Comparison of ENCODE assay signal across 8 mouse cellular contexts in genomic region chr4:117551144-117552000, GRCm38 (mm10). TPM values are rescaled to one million over a fixed set of nuclear protein-coding genes. Genes with fewer than 3 reads are reported as not detected.
DNase-seq lines count a peak whose midpoint lies in the region; ATAC-seq and TF ChIP-seq lines count a peak whose summit lies in the region.

No protein-coding gene starts in this region.

- peaks cover 4% of the 10 kb centered on the region; the same call in 1 of the 2 replicates for H3K4me1 ChIP-seq in cerebellum, adult 2 months (ENCODE audit: control insufficient read depth, insufficient read depth, low read length)
- peaks cover 26% of the 10 kb centered on the region for H3K4me1 ChIP-seq in hindbrain, embryonic 14.5 days (replicated peaks; ENCODE audit: control insufficient read depth, insufficient read depth, low read length)
- peaks cover 28% of the 10 kb centered on the region for H3K4me1 ChIP-seq in liver, embryonic 12.5 days
- peaks cover 6% of the 10 kb centered on the region for H3K4me1 ChIP-seq in thymus, adult 2 months (replicated peaks; ENCODE audit: control insufficient read depth, insufficient read depth, low read length)

- TF ChIP-seq POLR2A in cerebellum, adult 2 months (IDR thresholded peaks at IDR 0.05; ENCODE audit: borderline replicate concordance, insufficient read depth, low read length) = no peak
- no peak for TF ChIP-seq POLR2A in thymus, adult 2 months (IDR thresholded peaks at IDR 0.05; ENCODE audit: control insufficient read depth, extremely low read depth, insufficient read depth, low read length, poor library complexity)

- no peaks in the 10 kb centered on the region for H3K27me3 ChIP-seq in cerebellum, adult 2 months (ENCODE audit: control insufficient read depth, insufficient read depth, low read length)
- no peaks in the 10 kb centered on the region for H3K27me3 ChIP-seq in hindbrain, embryonic 14.5 days (ENCODE audit: control insufficient read depth, insufficient read depth, low read length)
- H3K27me3 ChIP-seq in liver, embryonic 12.5 days (replicated peaks) = no peaks in the 10 kb centered on the region
- H3K27me3 ChIP-seq in thymus, adult 2 months (ENCODE audit: control insufficient read depth, insufficient read depth, low read length) = no peaks in the 10 kb centered on the region

- no peak for ATAC-seq in cerebellum, adult (ENCODE audit: insufficient number of reproducible peaks, low FRiP score, low TSS enrichment)
- no peak for ATAC-seq in hindbrain, embryonic 14.5 days (ENCODE audit: low FRiP score)
- ATAC-seq in liver, embryonic 12.5 days = no peak

- peak overlapping the region; percentile 88 for H3K4me2 ChIP-seq in hindbrain, embryonic 14.5 days (replicated peaks)
- peak overlapping the region; percentile 98 for H3K4me2 ChIP-seq in liver, embryonic 12.5 days

- no peak for DNase-seq in cerebellum, adult 2 months
- DNase-seq in Muller cell, postnatal 12 days (ENCODE audit: inconsistent ontology term) = peak; percentile 68
- DNase-seq in hindbrain, embryonic 14.5 days (ENCODE audit: low spot score) = no peak
- no peak for DNase-seq in ovary, postnatal 10 days (ENCODE audit: low spot score)
- no peak for DNase-seq in thymus, adult 2 months
- no peak for DNase-seq in ovary, postnatal 36 days (ENCODE audit: low spot score)

- H3K27ac ChIP-seq in cerebellum, adult 2 months (ENCODE audit: insufficient read depth, low read length) = no peak overlapping the region
- H3K27ac ChIP-seq in hindbrain, embryonic 14.5 days = peak overlapping the region; percentile 81; the same call in 1 of the 2 replicates
- no peak overlapping the region for H3K27ac ChIP-seq in liver, embryonic 12.5 days
- no peak overlapping the region for H3K27ac ChIP-seq in thymus, adult 2 months (ENCODE audit: control insufficient read depth, insufficient read depth, low read length)

- no peaks in the 10 kb centered on the region for H3K9me3 ChIP-seq in hindbrain, embryonic 14.5 days (ENCODE audit: control insufficient read depth, low read length)
- no peaks in the 10 kb centered on the region for H3K9me3 ChIP-seq in liver, embryonic 12.5 days (replicated peaks)

- peak overlapping the region; percentile 34 for H3K4me3 ChIP-seq in cerebellum, adult 2 months (replicated peaks; ENCODE audit: insufficient read depth, low read depth, low read length)
- peak overlapping the region; percentile 86 for H3K4me3 ChIP-seq in hindbrain, embryonic 14.5 days (replicated peaks; ENCODE audit: low read length)
- peak overlapping the region; percentile 77 for H3K4me3 ChIP-seq in liver, embryonic 12.5 days
- no peak overlapping the region for H3K4me3 ChIP-seq in thymus, adult 2 months (ENCODE audit: control insufficient read depth, insufficient read depth, low read length)

- peak overlapping the region; percentile 84 for H3K9ac ChIP-seq in hindbrain, embryonic 14.5 days
- H3K9ac ChIP-seq in liver, embryonic 12.5 days = peak overlapping the region; percentile 82

- H3K36me3 ChIP-seq in hindbrain, embryonic 14.5 days (replicated peaks; ENCODE audit: control insufficient read depth, insufficient read depth) = no peaks in the 10 kb centered on the region; the same call in 1 of the 2 replicates
- no peaks in the 10 kb centered on the region for H3K36me3 ChIP-seq in liver, embryonic 12.5 days
- H3K36me3 ChIP-seq in thymus, adult 2 months (ENCODE audit: control insufficient read depth, insufficient read depth, low read length) = no peaks in the 10 kb centered on the region

- WGBS in cerebellum, adult 2 months = 65% methylated on average over 8 of the region's 8 CpGs
- WGBS in hindbrain, embryonic 14.5 days = 59% methylated on average over 8 of the region's 8 CpGs
- WGBS in liver, embryonic 12.5 days (ENCODE audit: insufficient replicate concordance) = 50% methylated on average over 8 of the region's 8 CpGs
- 89% methylated on average over 8 of the region's 8 CpGs for WGBS in thymus, adult 2 months

- TF ChIP-seq CTCF in cerebellum, adult 2 months (IDR thresholded peaks at IDR 0.05; ENCODE audit: borderline replicate concordance, insufficient read depth, low read depth, low read length) = no peak
- TF ChIP-seq CTCF in thymus, adult 2 months (IDR thresholded peaks at IDR 0.05; ENCODE audit: borderline replicate concordance, control insufficient read depth, extremely low read depth, insufficient read depth, low read length, poor library complexity) = no peak

RNA-seq across cellular contexts. Expression of gene Eri3, which starts 1.2 kb away (rescaled TPM):
- polyA plus RNA-seq in cerebellum, adult 2 months (2012; rRNA removed) = 141 and 142 TPM in 2 replicates
- polyA plus RNA-seq in hindbrain, embryonic 14.5 days (2014; fragmentation: Nextera tagmentation; extraction: Ambion mirVana) = 262 and 267 TPM in 2 replicates
- polyA plus RNA-seq in liver, embryonic 12.5 days (2016; fragmentation: Nextera tagmentation; extraction: Ambion mirVana) = 53.7 and 57.8 TPM in 2 replicates
- 72.4 and 89.9 TPM in 2 replicates for polyA plus RNA-seq in thymus, adult 2 months (2012; rRNA removed)

RNA-seq across cellular contexts. Expression of gene Rnf220, which starts 54.5 kb away (rescaled TPM):
- polyA plus RNA-seq in cerebellum, adult 2 months (2012; rRNA removed) = 170 and 183 TPM in 2 replicates
- 87.8 and 94.0 TPM in 2 replicates for polyA plus RNA-seq in hindbrain, embryonic 14.5 days (2014; fragmentation: Nextera tagmentation; extraction: Ambion mirVana)
- 55.5 and 55.9 TPM in 2 replicates for polyA plus RNA-seq in liver, embryonic 12.5 days (2016; fragmentation: Nextera tagmentation; extraction: Ambion mirVana)
- 172 and 178 TPM in 2 replicates for polyA plus RNA-seq in thymus, adult 2 months (2012; rRNA removed)
